Comparison of ENCODE assay signal across 8 mouse cellular contexts in genomic region chr6:100287334-100288015, GRCm38 (mm10). TPM values are rescaled to one million over a fixed set of nuclear protein-coding genes. Genes with fewer than 3 reads are reported as not detected.
A peak's percentile ranks its signal among the peaks of the same experiment; 100 is the strongest.
DNase-seq lines count a peak whose midpoint lies in the region; ATAC-seq and TF ChIP-seq lines count a peak whose summit lies in the region.

Gene Rybp (minus strand): TSS chr6:100287485.

- no peaks in the 10 kb centered on the region for H3K9me3 ChIP-seq in hindbrain, embryonic 10.5 days
- no peaks in the 10 kb centered on the region for H3K9me3 ChIP-seq in lung, embryonic 16.5 days (ENCODE audit: control insufficient read depth, low read length)

- H3K27ac ChIP-seq in hindbrain, embryonic 10.5 days: peak within 1 kb of the TSS; percentile 98
- H3K27ac ChIP-seq in lung, embryonic 16.5 days (ENCODE audit: low read length): peak within 1 kb of the TSS; percentile 94
- no peak within 1 kb of the TSS for H3K27ac ChIP-seq in thymus, adult 2 months (ENCODE audit: control insufficient read depth, insufficient read depth, low read length)

- H3K36me3 ChIP-seq in hindbrain, embryonic 10.5 days: peaks cover 7% of the 10 kb centered on the region; the same call in 1 of the 2 replicates
- H3K36me3 ChIP-seq in lung, embryonic 16.5 days (ENCODE audit: control insufficient read depth, insufficient read depth, low read length): no peaks in the 10 kb centered on the region
- no peaks in the 10 kb centered on the region for H3K36me3 ChIP-seq in thymus, adult 2 months (ENCODE audit: control insufficient read depth, insufficient read depth, low read length)

- no peak for TF ChIP-seq CTCF in thymus, adult 2 months (IDR thresholded peaks at IDR 0.05; ENCODE audit: borderline replicate concordance, control insufficient read depth, extremely low read depth, insufficient read depth, low read length, poor library complexity)

- peak; percentile 85 for TF ChIP-seq POLR2A in thymus, adult 2 months (IDR thresholded peaks at IDR 0.05; ENCODE audit: control insufficient read depth, extremely low read depth, insufficient read depth, low read length, poor library complexity)

- H3K4me1 ChIP-seq in hindbrain, embryonic 10.5 days (replicated peaks): peaks cover 35% of the 10 kb centered on the region
- H3K4me1 ChIP-seq in lung, embryonic 16.5 days (replicated peaks; ENCODE audit: control insufficient read depth, insufficient read depth, low read length): peaks cover 25% of the 10 kb centered on the region
- H3K4me1 ChIP-seq in thymus, adult 2 months (replicated peaks; ENCODE audit: control insufficient read depth, insufficient read depth, low read length): peaks cover 10% of the 10 kb centered on the region

- WGBS in hindbrain, embryonic 10.5 days: under 1% methylated on average over 105 of the region's 112 CpGs
- WGBS in lung, embryonic 16.5 days: 0% methylated on average over 20 of the region's 112 CpGs
- under 1% methylated on average over 85 of the region's 112 CpGs for WGBS in thymus, adult 2 months

- ATAC-seq in lung, embryonic 16.5 days (ENCODE audit: low read depth): peak; percentile 97

- peak within 1 kb of the TSS; percentile 99 for H3K4me2 ChIP-seq in lung, embryonic 16.5 days (ENCODE audit: low read depth, low read length)

- peak; percentile 98 for DNase-seq in NIH3T3 (ENCODE audit: low read depth)
- DNase-seq in cerebellum, adult 9-11 months: peak; percentile 95
- DNase-seq in frontal cortex, adult 2 months (ENCODE audit: extremely low spot score in 1 of 2, low spot score in 1 of 2): peak; percentile 79 to 93
- peak; percentile 92 for DNase-seq in hindbrain, embryonic 10.5 days (ENCODE audit: low spot score)
- peak; percentile 96 for DNase-seq in layer of hippocampus, adult 9-11 months
- peak; percentile 91 for DNase-seq in ovary, adult 18-20 months (ENCODE audit: low spot score)
- peak; percentile 92 for DNase-seq in thymus, adult 2 months

- peak within 1 kb of the TSS; percentile 78 for H3K4me3 ChIP-seq in hindbrain, embryonic 10.5 days
- H3K4me3 ChIP-seq in lung, embryonic 16.5 days (ENCODE audit: low read length): peak within 1 kb of the TSS; percentile 72
- H3K4me3 ChIP-seq in thymus, adult 2 months (ENCODE audit: control insufficient read depth, insufficient read depth, low read length): peak within 1 kb of the TSS; percentile 97

- peaks cover 37% of the 10 kb centered on the region for H3K27me3 ChIP-seq in hindbrain, embryonic 10.5 days (ENCODE audit: insufficient read depth, poor library complexity, severe bottlenecking)
- no peaks in the 10 kb centered on the region for H3K27me3 ChIP-seq in lung, embryonic 16.5 days (ENCODE audit: control insufficient read depth, insufficient read depth, low read depth, low read length)
- H3K27me3 ChIP-seq in thymus, adult 2 months (ENCODE audit: control insufficient read depth, insufficient read depth, low read length): no peaks in the 10 kb centered on the region; the same call in 1 of the 2 replicates

- H3K9ac ChIP-seq in lung, embryonic 16.5 days (ENCODE audit: low read length): peak within 1 kb of the TSS; percentile 90

RNA-seq across cellular contexts. Expression of gene Rybp, which starts in this region (rescaled TPM):
- polyA plus RNA-seq in frontal cortex, adult 2 months (2012; rRNA removed): 42.0 and 42.8 TPM in 2 replicates
- polyA plus RNA-seq in hindbrain, embryonic 10.5 days (2016; fragmentation: Nextera tagmentation; extraction: Ambion mirVana): 9.2 and 10.4 TPM in 2 replicates
- 14.7 and 19.6 TPM in 2 replicates for polyA plus RNA-seq in lung, embryonic 16.5 days (2015; fragmentation: Nextera tagmentation; extraction: Ambion mirVana)
- 28.6 and 31.9 TPM in 2 replicates for polyA plus RNA-seq in thymus, adult 2 months (2012; rRNA removed)
